Mouse (Mus musculus) lung, postnatal 0 days (tissue): ENCODE data around the gene Mvb12b.

Experiments used
- CTCF ChIP-seq: IDR thresholded peaks from 2 replicates; pipeline ENCODE4 v1.5.1; 2016; ENCODE audit warnings: antibody characterized with exemption, mild to moderate bottlenecking
- EP300 ChIP-seq: IDR thresholded peaks from 2 replicates; pipeline ENCODE4 v1.6.1; 2016; ENCODE audit warnings: antibody characterized with exemption, mild to moderate bottlenecking, control low read depth

GRCm38 (mm10) chr2:33795716-33796472 lies 91.9 kb downstream of the Mvb12b start:
- TF ChIP-seq CTCF: no peak
- TF ChIP-seq EP300: no peak
